Mouse (Mus musculus) midbrain, embryonic 10.5 days (tissue): ENCODE measurements around the gene Gfm1. TPM values are rescaled to one million over a fixed set of nuclear protein-coding genes. Genes with fewer than 3 reads are reported as not detected.

ENCODE experiments used
- DNase-seq: peaks from one replicate; pipeline ENCODE4 v3.0.0-alpha.2; 2017; ENCODE audit warnings: low spot score
- H3K27ac ChIP-seq: fragments of 300-500 bp; sonication (generic); replicated peaks from 2 replicates; pipeline ENCODE4 v1.5.1; 2016; ENCODE audit warnings: mild to moderate bottlenecking
- H3K27me3 ChIP-seq: fragments of 300-500 bp; sonication (generic); 2 replicates; pipeline ENCODE4 v1.6.1; 2016; ENCODE audit warnings: low read depth, mild to moderate bottlenecking; ENCODE audit not compliant: poor library complexity, severe bottlenecking
- H3K36me3 ChIP-seq: fragments of 300-500 bp; sonication (generic); 2 replicates; pipeline ENCODE4 v1.6.1; 2016; ENCODE audit warnings: mild to moderate bottlenecking, moderate library complexity
- H3K4me1 ChIP-seq: fragments of 300-500 bp; sonication (generic); 2 replicates; pipeline ENCODE4 v1.6.1; 2016
- H3K4me3 ChIP-seq: fragments of 300-500 bp; sonication (generic); 2 replicates; pipeline ENCODE4 v1.5.1; 2016; ENCODE audit warnings: mild to moderate bottlenecking, moderate library complexity
- H3K9me3 ChIP-seq: fragments of 300-500 bp; sonication (generic); replicated peaks from 2 replicates; pipeline ENCODE4 v1.6.1; 2016; ENCODE audit warnings: mild to moderate bottlenecking
- WGBS: fragments of 180-500 bp; shearing (Covaris S2); methylation state at CpG from one replicate; pipeline ENCODE4 v1.1.7; 2016; 5-methylcytosine and 5-hydroxymethylcytosine counted together
- polyA plus RNA-seq: library from polyadenylated mRNA; unstranded; fragments of >200 nt; fragmentation: Nextera tagmentation; extraction: Ambion mirVana; gene quantifications from 2 replicates; pipeline ENCODE4 v1.2.1, GENCODE M21; 2016

The Gfm1 gene
- polyA plus RNA-seq, 1 experiment from 2014 or later: 49.6 TPM

DNA sequence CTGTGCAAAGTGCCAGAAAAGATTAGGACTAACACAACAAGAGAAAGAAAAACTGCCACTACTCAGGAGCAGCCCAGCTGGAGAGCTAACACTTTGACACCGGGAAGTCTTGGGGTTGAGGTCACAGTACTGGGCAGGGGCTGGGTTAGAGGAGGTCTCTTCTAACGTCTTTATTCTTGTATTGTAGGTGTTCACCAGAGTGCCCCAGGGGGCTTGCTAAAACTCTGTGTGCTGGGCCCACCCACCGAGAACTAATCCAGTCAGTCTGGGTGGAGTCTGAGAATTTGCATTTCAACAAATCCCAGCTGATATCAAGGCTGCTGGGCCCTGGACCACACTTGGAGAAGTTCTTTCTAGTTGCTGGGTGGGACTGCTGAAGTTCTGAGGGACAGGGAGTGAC, 74.0 kb downstream of the Gfm1 start:
- peaks cover 32% of the 10 kb centered on the region for H3K27me3 ChIP-seq
- H3K36me3 ChIP-seq: no peaks in the 10 kb centered on the region
- peak; percentile 58 for DNase-seq
- peaks cover 5% of the 10 kb centered on the region; the same call in 1 of the 2 replicates for H3K9me3 ChIP-seq
- no peak overlapping the region for H3K27ac ChIP-seq
- no peak overlapping the region for H3K4me3 ChIP-seq
- WGBS: 0% methylated on average over 3 of the region's 3 CpGs
- H3K4me1 ChIP-seq: peaks cover 22% of the 10 kb centered on the region

DNA sequence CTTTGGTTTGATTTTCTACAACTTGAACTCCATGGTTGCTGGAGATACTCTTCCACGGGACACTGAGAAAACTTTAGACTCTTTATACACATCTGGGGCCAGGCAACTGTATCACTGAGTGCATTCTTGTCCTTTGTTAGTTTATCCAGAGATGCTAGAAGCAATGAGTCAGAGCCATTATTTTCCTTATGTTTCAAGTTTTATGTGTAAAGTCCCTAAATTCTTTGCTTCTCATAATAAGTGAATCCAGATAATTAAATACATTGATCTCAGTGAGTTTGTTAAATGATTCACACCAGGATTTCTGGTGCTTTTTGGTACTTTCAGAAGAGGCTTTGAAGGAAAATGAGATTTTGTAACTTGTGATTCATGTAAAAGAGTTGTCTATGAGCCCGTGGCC, 75.4 kb downstream of the Gfm1 start:
- 90% methylated on average over 2 of the region's 2 CpGs for WGBS
- Histone ChIP-seq H3K36me3 (no peaks in the 10 kb centered on the region), H3K27me3 (peaks cover 32% of the 10 kb centered on the region), H3K9me3 (no peaks in the 10 kb centered on the region), H3K4me1 (peaks cover 22% of the 10 kb centered on the region), H3K27ac (no peak overlapping the region), H3K4me3 (no peak overlapping the region)
- DNase-seq: no peak

DNA sequence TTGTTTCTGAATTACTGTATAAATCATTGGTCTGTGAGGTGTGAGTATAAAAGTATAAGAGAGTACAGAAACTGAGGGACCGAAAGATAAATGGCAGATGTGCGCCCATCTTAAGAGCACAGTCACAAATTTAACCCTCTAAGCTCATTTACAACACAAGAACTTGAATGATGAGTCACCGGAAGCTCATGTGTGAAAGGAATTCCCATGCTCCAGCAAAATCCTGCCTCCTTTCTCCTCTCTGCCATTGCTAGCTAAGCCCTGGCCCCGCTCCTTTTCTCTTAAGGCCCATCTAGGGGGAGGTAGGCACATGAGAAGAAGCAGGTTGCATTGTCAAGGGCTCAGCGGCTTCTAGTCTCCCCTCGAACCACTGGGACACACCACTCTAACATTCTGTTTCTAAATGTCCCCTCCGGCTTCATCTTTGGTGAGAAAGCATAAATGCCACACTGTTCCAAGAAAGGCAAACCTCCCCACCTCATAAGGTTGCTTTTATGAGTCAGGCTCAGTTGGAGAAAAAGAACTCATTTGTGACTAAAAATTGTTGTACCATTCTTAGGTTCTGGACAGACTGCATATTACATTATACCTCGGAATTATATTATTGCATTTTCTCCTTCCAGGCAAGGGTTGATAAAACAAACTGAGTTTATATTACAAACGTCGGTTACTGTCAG, 78.5 kb downstream of the Gfm1 start:
- Histone ChIP-seq H3K27me3 (peaks cover 25% of the 10 kb centered on the region), H3K27ac (no peak overlapping the region), H3K4me1 (peaks cover 16% of the 10 kb centered on the region), H3K4me3 (no peak overlapping the region), H3K36me3 (no peaks in the 10 kb centered on the region), H3K9me3 (no peaks in the 10 kb centered on the region)
- 85% methylated on average over 10 of the region's 10 CpGs for WGBS
- no peak for DNase-seq

- H3K27ac ChIP-seq: no peak overlapping the region
- peaks cover 45% of the 10 kb centered on the region for H3K27me3 ChIP-seq
- 5% methylated on average over 5 of the region's 5 CpGs for WGBS
- H3K4me3 ChIP-seq: no peak overlapping the region
- H3K9me3 ChIP-seq: no peaks in the 10 kb centered on the region
- no peaks in the 10 kb centered on the region for H3K36me3 ChIP-seq
- peak; percentile 70 for DNase-seq
- H3K4me1 ChIP-seq: peaks cover 13% of the 10 kb centered on the region
These were observed 82.9 kb downstream of the Gfm1 start for GRCm38 (mm10) chr3:67512807-67513206.

GRCm38 (mm10) chr3:67514801-67515273, 84.9 kb downstream of the Gfm1 start:
- peak; percentile 29 for DNase-seq
- Histone ChIP-seq H3K9me3 (no peaks in the 10 kb centered on the region), H3K27me3 (peaks cover 48% of the 10 kb centered on the region), H3K4me3 (peak overlapping the region; percentile 75), H3K4me1 (peaks cover 13% of the 10 kb centered on the region), H3K36me3 (no peaks in the 10 kb centered on the region), H3K27ac (peak overlapping the region; percentile 79)
- 7% methylated on average over 40 of the region's 40 CpGs for whole genome bisulfite sequencing

GRCm38 (mm10) chr3:67515274-67515801, 85.4 kb downstream of the Gfm1 start, which contains the start of gene Rarres1:
TSS of gene Rarres1 (minus strand) at chr3:67515523.
- WGBS: 5% methylated on average over 38 of the region's 38 CpGs
- peak; percentile 45 for DNase-seq
- peak within 1 kb of the TSS; percentile 75 for H3K4me3 ChIP-seq
- peak within 1 kb of the TSS; percentile 79 for H3K27ac ChIP-seq
- H3K36me3 ChIP-seq: no peaks in the 10 kb centered on the region
- peaks cover 48% of the 10 kb centered on the region for H3K27me3 ChIP-seq
- peaks cover 13% of the 10 kb centered on the region for H3K4me1 ChIP-seq
- no peaks in the 10 kb centered on the region for H3K9me3 ChIP-seq

DNA sequence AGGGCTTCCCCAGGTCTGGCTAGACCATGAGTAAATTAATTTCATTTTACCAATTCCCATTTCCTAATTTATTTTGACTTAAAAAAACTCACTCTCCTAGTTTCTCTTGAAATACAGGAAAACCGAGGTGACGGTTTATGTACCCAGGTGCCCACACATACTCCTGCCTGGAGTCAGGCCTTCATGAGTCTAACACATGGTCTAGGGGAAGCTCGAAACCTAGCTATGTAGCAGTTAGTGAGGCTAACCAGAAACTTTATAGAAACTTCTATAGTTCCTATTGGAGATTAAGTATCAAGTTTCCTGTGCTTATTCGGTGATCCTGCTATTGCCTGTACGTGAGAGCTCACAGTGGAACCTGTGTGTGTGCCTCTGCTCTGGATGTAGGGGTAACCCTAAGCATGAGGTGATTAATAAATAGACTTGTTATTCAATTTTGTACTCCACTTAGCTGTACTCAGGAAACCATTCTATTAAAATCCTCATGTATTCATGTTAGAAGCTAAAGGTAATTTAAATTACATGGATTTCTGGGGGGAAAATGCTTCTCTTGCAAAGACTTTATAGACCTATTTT, 90.8 kb downstream of the Gfm1 start:
- WGBS: 86% methylated on average over 5 of the region's 5 CpGs
- no peak overlapping the region for H3K27ac ChIP-seq
- no peak for DNase-seq
- peaks cover 22% of the 10 kb centered on the region for H3K27me3 ChIP-seq
- H3K4me3 ChIP-seq: no peak overlapping the region
- H3K9me3 ChIP-seq: no peaks in the 10 kb centered on the region
- H3K4me1 ChIP-seq: peaks cover 2% of the 10 kb centered on the region
- no peaks in the 10 kb centered on the region for H3K36me3 ChIP-seq

DNA sequence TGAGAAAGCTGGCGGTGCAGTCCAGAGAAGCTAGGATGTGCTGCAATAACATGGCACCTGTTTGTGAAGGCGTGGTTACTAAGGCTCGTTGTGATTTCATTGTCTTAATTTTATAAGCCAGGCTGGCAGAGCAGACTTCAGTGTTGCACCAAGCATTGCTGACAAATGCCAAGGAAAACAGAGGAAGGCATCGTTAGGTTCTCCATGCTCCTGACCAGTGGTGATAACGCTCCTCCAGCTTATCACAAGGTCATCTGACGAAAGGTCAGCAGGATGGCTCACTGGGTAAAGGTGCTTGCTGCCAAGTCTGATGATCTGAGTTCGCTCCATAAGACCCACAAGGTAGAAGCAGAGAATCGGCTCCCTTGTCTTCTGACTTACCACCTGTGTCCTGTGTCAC, 92.8 kb downstream of the Gfm1 start:
- H3K36me3 ChIP-seq: no peaks in the 10 kb centered on the region
- no peak overlapping the region for H3K27ac ChIP-seq
- no peak overlapping the region for H3K4me3 ChIP-seq
- no peaks in the 10 kb centered on the region for H3K4me1 ChIP-seq
- no peak for DNase-seq
- 0 out of 2 replicates have a peak, but pooled peaks cover 4% of the 10 kb centered on the region for H3K27me3 ChIP-seq
- WGBS: 92% methylated on average over 8 of the region's 8 CpGs
- H3K9me3 ChIP-seq: no peaks in the 10 kb centered on the region

DNA sequence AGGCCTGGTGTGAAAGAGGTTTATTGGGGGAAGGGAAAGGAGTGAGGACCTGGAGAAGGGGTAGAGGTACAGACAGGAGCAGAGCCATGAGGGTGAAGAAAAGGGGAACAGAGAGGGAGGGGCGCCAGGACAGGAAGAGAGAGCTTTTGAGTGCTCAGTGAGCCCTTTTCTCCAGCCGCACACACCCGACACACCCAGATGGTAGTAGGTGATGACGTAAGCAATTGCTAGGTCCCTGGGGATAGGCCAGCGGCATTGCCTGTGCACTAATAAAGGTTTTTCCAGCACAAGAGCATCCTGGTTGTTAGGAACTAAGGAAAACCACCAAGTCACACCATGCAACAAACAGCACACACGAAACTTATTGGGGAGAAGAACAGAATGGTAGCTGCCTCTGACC, 94.9 kb downstream of the Gfm1 start:
- Histone ChIP-seq H3K4me1 (no peaks in the 10 kb centered on the region), H3K9me3 (no peaks in the 10 kb centered on the region), H3K27me3 (no peaks in the 10 kb centered on the region), H3K27ac (no peak overlapping the region), H3K4me3 (no peak overlapping the region), H3K36me3 (no peaks in the 10 kb centered on the region)
- DNase-seq: no peak
- WGBS: 91% methylated on average over 6 of the region's 6 CpGs

Other genes starting within 250 kb of the Gfm1 start
- 26.1 and 29.8 TPM in 2 replicates for gene Mlf1, start 56.0 kb upstream of the Gfm1 start, polyA plus RNA-seq
- gene Gm17402, start 54.9 kb upstream of the Gfm1 start, polyA plus RNA-seq: not detected in 2 replicates
- gene Lxn, start 33.8 kb downstream of the Gfm1 start, polyA plus RNA-seq: 51.0 and 59.2 TPM in 2 replicates
- gene Rarres1, start 85.4 kb downstream of the Gfm1 start, polyA plus RNA-seq: 1.5 and 1.6 TPM in 2 replicates
- 62.9 and 64.6 TPM in 2 replicates for gene Mfsd1, start 152.6 kb downstream of the Gfm1 start, polyA plus RNA-seq